Mouse (Mus musculus): ENCODE results near the gene Gbp8. TPM values are rescaled to one million over a fixed set of nuclear protein-coding genes. Genes with fewer than 3 reads are reported as not detected.
"Not testable (repeated sequence)": the region's sequence is repeated elsewhere in the genome, so short reads cannot be mapped to it uniquely, and the experiment has no call there.

The Gbp8 gene
- polyA plus RNA-seq (2014; fragmentation: Nextera tagmentation; extraction: Ambion mirVana), result 0.76 TPM in 1 of 2 replicates, not detected in the other

DNA sequence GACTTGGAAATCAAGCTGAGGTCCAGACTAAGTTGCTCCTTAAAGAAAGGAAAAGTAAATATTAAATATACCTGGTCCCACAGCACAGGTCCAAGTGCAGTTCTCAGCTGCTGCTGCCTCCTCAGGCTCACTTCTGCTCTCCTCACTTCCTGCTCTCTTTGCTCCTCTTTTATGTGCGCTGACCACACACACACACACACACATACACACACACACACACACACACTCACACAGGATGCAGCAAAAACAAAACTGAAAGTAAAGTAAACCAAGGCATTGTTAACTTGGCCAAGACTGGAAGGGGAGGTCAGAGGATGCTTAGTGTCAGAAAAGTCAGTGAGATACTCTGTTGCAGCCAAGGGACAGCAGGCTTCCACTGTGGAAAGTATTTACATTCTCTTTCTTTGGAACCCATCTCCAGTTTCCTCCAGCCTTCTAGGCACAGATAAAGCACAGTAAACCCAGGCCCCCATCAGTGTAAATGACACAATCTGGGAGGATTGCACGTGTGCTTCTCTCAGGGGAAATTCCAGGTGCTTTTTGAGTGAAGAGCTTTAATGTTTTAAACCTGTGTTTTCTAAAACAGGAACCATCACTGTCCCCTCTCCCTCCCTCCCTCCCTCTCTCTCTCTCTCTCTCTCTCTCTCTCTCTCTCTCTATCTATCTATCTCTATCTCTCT, at the start of gene Gbp8, which contains the start of the genes Gbp9 and Gbp4:
Gbp8 (minus strand) TSS at position 132 of the 680 bp plus-strand sequence.
Gbp9 (minus strand) TSS at position 131 of the 680 bp plus-strand sequence.
Gbp4 (minus strand) TSS at position 178 of the 680 bp plus-strand sequence.
- ATAC-seq (ENCODE audit: low FRiP score, low TSS enrichment); H3K27ac ChIP-seq (replicated peaks; ENCODE audit: low read depth, low read length): not testable (repeated sequence)
- WGBS, result 33% methylated on average over 2 of the region's 2 CpGs

GRCm38 (mm10) chr5:105181446-105181845, 42.1 kb upstream of the Gbp8 start:
- no peak overlapping the region for H3K27ac ChIP-seq (replicated peaks; ENCODE audit: low read depth, low read length)
- DNase-seq, result no peak
- H3K9me3 ChIP-seq (ENCODE audit: control insufficient read depth, low read length), result no peaks in the 10 kb centered on the region
- H3K4me3 ChIP-seq (replicated peaks; ENCODE audit: low read depth, low read length), result no peak overlapping the region
- no peaks in the 10 kb centered on the region for H3K27me3 ChIP-seq (ENCODE audit: control insufficient read depth, insufficient read depth, low read length)
- no peak overlapping the region for H3K4me2 ChIP-seq (ENCODE audit: low read length)
- ATAC-seq (ENCODE audit: low FRiP score, low TSS enrichment), result no peak
- H3K36me3 ChIP-seq (ENCODE audit: control insufficient read depth, insufficient read depth, low read length), result no peaks in the 10 kb centered on the region
- H3K4me1 ChIP-seq (ENCODE audit: control insufficient read depth, insufficient read depth, low read length), result no peaks in the 10 kb centered on the region
- no peak overlapping the region for H3K9ac ChIP-seq (replicated peaks; ENCODE audit: low read length)

More for the DNA sequence above, at the start of gene Gbp8, which contains the start of the genes Gbp9 and Gbp4:
- not testable (repeated sequence) for H3K4me3 ChIP-seq (replicated peaks; ENCODE audit: low read depth, low read length); H3K9ac ChIP-seq (replicated peaks; ENCODE audit: low read length); H3K4me2 ChIP-seq (ENCODE audit: low read length); DNase-seq; H3K27me3 ChIP-seq (ENCODE audit: control insufficient read depth, insufficient read depth, low read length); H3K9me3 ChIP-seq (ENCODE audit: control insufficient read depth, low read length); H3K4me1 ChIP-seq (ENCODE audit: control insufficient read depth, insufficient read depth, low read length); H3K36me3 ChIP-seq (ENCODE audit: control insufficient read depth, insufficient read depth, low read length)

DNA sequence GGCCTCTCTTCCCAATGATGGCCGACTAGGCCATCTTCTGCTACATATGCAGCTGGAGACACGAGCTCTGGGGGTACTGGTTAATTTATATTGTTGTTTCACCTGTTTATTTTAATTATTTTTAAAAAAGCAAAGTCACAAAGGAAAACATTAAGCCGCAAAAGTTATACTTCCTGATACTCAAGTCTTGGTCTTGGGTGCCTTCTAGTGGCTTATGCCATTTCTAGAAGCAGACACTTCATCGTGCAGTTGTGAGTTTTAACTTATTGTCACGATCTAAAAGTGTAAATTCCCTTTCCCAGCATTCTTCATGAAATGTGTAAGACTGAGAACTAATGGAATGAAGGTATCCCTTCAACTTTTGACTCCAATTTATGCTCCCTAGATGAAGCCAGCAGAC, 17.2 kb upstream of the Gbp8 start:
- H3K4me1 ChIP-seq (ENCODE audit: control insufficient read depth, insufficient read depth, low read length), result no peaks in the 10 kb centered on the region
- no peak overlapping the region for H3K4me2 ChIP-seq (ENCODE audit: low read length)
- no peaks in the 10 kb centered on the region for H3K27me3 ChIP-seq (ENCODE audit: control insufficient read depth, insufficient read depth, low read length)
- no peak for ATAC-seq (ENCODE audit: low FRiP score, low TSS enrichment)
- 88% methylated on average over 5 of the region's 5 CpGs for WGBS
- H3K9ac ChIP-seq (replicated peaks; ENCODE audit: low read length), result no peak overlapping the region
- no peaks in the 10 kb centered on the region for H3K9me3 ChIP-seq (ENCODE audit: control insufficient read depth, low read length)
- DNase-seq, result no peak
- H3K4me3 ChIP-seq (replicated peaks; ENCODE audit: low read depth, low read length), result no peak overlapping the region
- H3K27ac ChIP-seq (replicated peaks; ENCODE audit: low read depth, low read length), result no peak overlapping the region
- no peaks in the 10 kb centered on the region for H3K36me3 ChIP-seq (ENCODE audit: control insufficient read depth, insufficient read depth, low read length)

GRCm38 (mm10) chr5:105154049-105154448, 14.7 kb upstream of the Gbp8 start:
- no peak overlapping the region for H3K9ac ChIP-seq (replicated peaks; ENCODE audit: low read length)
- ATAC-seq (ENCODE audit: low FRiP score, low TSS enrichment) (no peak), DNase-seq (no peak)
- H3K4me3 ChIP-seq (replicated peaks; ENCODE audit: low read depth, low read length), result no peak overlapping the region
- H3K4me1 ChIP-seq (ENCODE audit: control insufficient read depth, insufficient read depth, low read length), result no peaks in the 10 kb centered on the region
- no peaks in the 10 kb centered on the region for H3K27me3 ChIP-seq (ENCODE audit: control insufficient read depth, insufficient read depth, low read length)
- no peaks in the 10 kb centered on the region for H3K9me3 ChIP-seq (ENCODE audit: control insufficient read depth, low read length)
- H3K4me2 ChIP-seq (ENCODE audit: low read length), result no peak overlapping the region
- H3K27ac ChIP-seq (replicated peaks; ENCODE audit: low read depth, low read length), result no peak overlapping the region
- H3K36me3 ChIP-seq (ENCODE audit: control insufficient read depth, insufficient read depth, low read length), result no peaks in the 10 kb centered on the region

GRCm38 (mm10) chr5:105148062-105148461, 8.7 kb upstream of the Gbp8 start:
- not testable (repeated sequence) for H3K4me1 ChIP-seq (ENCODE audit: control insufficient read depth, insufficient read depth, low read length); H3K36me3 ChIP-seq (ENCODE audit: control insufficient read depth, insufficient read depth, low read length); H3K9ac ChIP-seq (replicated peaks; ENCODE audit: low read length); H3K9me3 ChIP-seq (ENCODE audit: control insufficient read depth, low read length); DNase-seq; H3K27me3 ChIP-seq (ENCODE audit: control insufficient read depth, insufficient read depth, low read length); ATAC-seq (ENCODE audit: low FRiP score, low TSS enrichment); H3K27ac ChIP-seq (replicated peaks; ENCODE audit: low read depth, low read length); H3K4me2 ChIP-seq (ENCODE audit: low read length); H3K4me3 ChIP-seq (replicated peaks; ENCODE audit: low read depth, low read length)
- 72% methylated on average over 2 of the region's 2 CpGs for WGBS

DNA sequence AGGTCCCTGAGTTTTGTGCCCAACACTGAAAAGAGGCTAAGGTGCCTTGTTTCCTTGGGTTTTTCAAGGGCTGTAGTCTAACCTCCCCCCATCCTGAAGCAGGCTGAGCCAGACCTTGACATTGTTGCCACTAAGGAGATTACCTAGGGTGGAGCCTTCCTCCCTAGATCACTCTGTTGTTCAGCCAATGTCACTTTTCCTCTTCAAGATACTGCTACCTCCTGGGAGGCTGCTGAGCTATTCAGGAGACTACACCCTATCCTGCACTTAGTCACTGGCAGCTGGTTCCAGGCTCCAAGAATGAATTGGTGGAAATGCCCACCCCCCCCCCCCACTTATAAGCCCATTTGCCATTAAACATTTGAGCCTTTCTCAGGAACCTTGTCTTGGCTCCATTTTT, 7.1 kb upstream of the Gbp8 start:
- no peaks in the 10 kb centered on the region for H3K4me1 ChIP-seq (ENCODE audit: control insufficient read depth, insufficient read depth, low read length)
- DNase-seq (no peak), ATAC-seq (ENCODE audit: low FRiP score, low TSS enrichment) (no peak)
- H3K27ac ChIP-seq (replicated peaks; ENCODE audit: low read depth, low read length), result no peak overlapping the region
- no peaks in the 10 kb centered on the region for H3K36me3 ChIP-seq (ENCODE audit: control insufficient read depth, insufficient read depth, low read length)
- no peak overlapping the region for H3K4me3 ChIP-seq (replicated peaks; ENCODE audit: low read depth, low read length)
- no peaks in the 10 kb centered on the region for H3K27me3 ChIP-seq (ENCODE audit: control insufficient read depth, insufficient read depth, low read length)
- H3K9ac ChIP-seq (replicated peaks; ENCODE audit: low read length), result no peak overlapping the region
- H3K9me3 ChIP-seq (ENCODE audit: control insufficient read depth, low read length), result no peaks in the 10 kb centered on the region
- no peak overlapping the region for H3K4me2 ChIP-seq (ENCODE audit: low read length)

- H3K4me1 ChIP-seq (ENCODE audit: control insufficient read depth, insufficient read depth, low read length); H3K9ac ChIP-seq (replicated peaks; ENCODE audit: low read length); DNase-seq; ATAC-seq (ENCODE audit: low FRiP score, low TSS enrichment); H3K27ac ChIP-seq (replicated peaks; ENCODE audit: low read depth, low read length); H3K4me3 ChIP-seq (replicated peaks; ENCODE audit: low read depth, low read length); H3K4me2 ChIP-seq (ENCODE audit: low read length); H3K36me3 ChIP-seq (ENCODE audit: control insufficient read depth, insufficient read depth, low read length); H3K27me3 ChIP-seq (ENCODE audit: control insufficient read depth, insufficient read depth, low read length); H3K9me3 ChIP-seq (ENCODE audit: control insufficient read depth, low read length): not testable (repeated sequence)
- WGBS, result 44% methylated on average over 3 of the region's 3 CpGs
These were observed 6.4 kb upstream of the Gbp8 start for GRCm38 (mm10) chr5:105145731-105146130.

- H3K4me1 ChIP-seq (ENCODE audit: control insufficient read depth, insufficient read depth, low read length); H3K36me3 ChIP-seq (ENCODE audit: control insufficient read depth, insufficient read depth, low read length); H3K27ac ChIP-seq (replicated peaks; ENCODE audit: low read depth, low read length); H3K4me2 ChIP-seq (ENCODE audit: low read length); H3K9me3 ChIP-seq (ENCODE audit: control insufficient read depth, low read length); H3K27me3 ChIP-seq (ENCODE audit: control insufficient read depth, insufficient read depth, low read length); DNase-seq; ATAC-seq (ENCODE audit: low FRiP score, low TSS enrichment); H3K9ac ChIP-seq (replicated peaks; ENCODE audit: low read length); H3K4me3 ChIP-seq (replicated peaks; ENCODE audit: low read depth, low read length): not testable (repeated sequence)
- WGBS, result 35% methylated on average over 2 of the region's 2 CpGs
These were observed 910 bp upstream of the Gbp8 start for GRCm38 (mm10) chr5:105140089-105140810.

DNA sequence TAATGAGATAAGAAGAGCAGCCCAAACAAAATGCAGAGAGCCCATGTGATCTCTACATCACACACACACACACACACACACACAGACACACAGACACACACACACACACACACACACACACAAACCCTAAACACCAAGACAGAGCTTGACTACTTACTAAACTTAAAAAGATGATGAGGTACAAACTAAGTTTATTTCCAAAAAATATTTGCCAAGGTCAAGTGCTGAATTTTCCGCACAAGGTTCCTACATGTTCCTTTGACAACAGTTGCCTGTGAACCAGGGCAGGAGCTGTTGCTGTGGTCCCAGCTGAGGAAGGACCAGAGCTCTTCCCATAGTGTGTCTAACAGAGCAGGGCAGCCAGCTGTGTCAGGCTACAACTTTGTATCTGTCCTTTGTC, 434 bp downstream of the Gbp8 start:
- no peak for ATAC-seq (ENCODE audit: low FRiP score, low TSS enrichment)
- Histone ChIP-seq H3K9ac (replicated peaks; ENCODE audit: low read length) (no peak overlapping the region), H3K9me3 (ENCODE audit: control insufficient read depth, low read length) (no peaks in the 10 kb centered on the region), H3K27me3 (ENCODE audit: control insufficient read depth, insufficient read depth, low read length) (no peaks in the 10 kb centered on the region), H3K27ac (replicated peaks; ENCODE audit: low read depth, low read length) (no peak overlapping the region), H3K36me3 (ENCODE audit: control insufficient read depth, insufficient read depth, low read length) (no peaks in the 10 kb centered on the region), H3K4me2 (ENCODE audit: low read length) (no peak overlapping the region), H3K4me3 (replicated peaks; ENCODE audit: low read depth, low read length) (no peak overlapping the region), H3K4me1 (ENCODE audit: control insufficient read depth, insufficient read depth, low read length) (no peaks in the 10 kb centered on the region)
- DNase-seq, result no peak
- WGBS, result 78% methylated on average over 1 of the region's 1 CpGs

Data from midbrain, embryonic 14.5 days (tissue).